In the genomic region with DNA sequence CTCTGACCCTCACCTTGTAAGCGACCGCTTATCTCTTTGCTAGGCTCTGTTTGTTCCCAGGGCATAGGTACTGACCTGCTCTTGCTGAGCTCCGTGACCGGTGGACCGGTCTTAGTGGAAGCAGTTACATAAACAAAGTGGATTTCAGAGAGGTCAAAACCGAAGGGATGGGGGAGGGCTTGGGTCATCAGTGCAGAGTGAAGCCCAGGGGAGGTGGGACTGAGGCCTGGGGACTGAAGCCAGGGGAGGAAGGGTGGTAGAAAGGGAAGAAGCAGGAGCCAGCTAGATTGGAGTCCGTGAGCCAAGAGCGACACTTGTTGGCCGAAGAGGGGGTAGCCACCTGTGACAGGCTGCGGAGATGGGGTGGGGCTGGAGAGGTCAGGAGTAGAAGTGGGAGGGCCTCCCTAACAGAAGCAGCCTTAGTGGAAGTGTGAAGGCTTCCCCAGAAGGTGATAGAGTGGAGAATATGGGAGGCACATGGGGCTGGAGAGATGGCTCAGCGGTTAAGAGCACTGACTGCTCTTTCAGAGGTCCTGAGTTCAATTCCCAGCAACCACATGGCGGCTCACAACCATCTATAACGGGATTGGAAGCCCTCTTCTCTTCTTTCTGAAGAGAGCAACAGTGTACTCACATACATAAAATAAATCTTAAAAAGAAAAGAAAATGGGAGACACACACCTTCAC, we compare ENCODE assay signal across 8 mouse cellular contexts. TPM values are rescaled to one million over a fixed set of nuclear protein-coding genes. Genes with fewer than 3 reads are reported as not detected.
DNase-seq lines count a peak whose midpoint lies in the region; ATAC-seq lines count a peak whose summit lies in the region.

No protein-coding gene starts in this region.

- H3K9ac ChIP-seq in heart, embryonic 12.5 days, result no peak overlapping the region
- 0 out of 2 replicates have a peak overlapping the region, but pooled peaks have one; percentile 2 for H3K9ac ChIP-seq in kidney, embryonic 14.5 days (ENCODE audit: low read depth, low read length)

- no peak overlapping the region for H3K27ac ChIP-seq in heart, embryonic 12.5 days (ENCODE audit: poor library complexity, severe bottlenecking)
- no peak overlapping the region for H3K27ac ChIP-seq in kidney, embryonic 14.5 days (ENCODE audit: low read depth, low read length)

- H3K4me2 ChIP-seq in heart, embryonic 12.5 days, result no peak overlapping the region
- no peak overlapping the region for H3K4me2 ChIP-seq in kidney, embryonic 14.5 days (replicated peaks; ENCODE audit: low read depth, low read length)

- H3K27me3 ChIP-seq in heart, embryonic 12.5 days (replicated peaks), result no peaks in the 10 kb centered on the region
- no peaks in the 10 kb centered on the region for H3K27me3 ChIP-seq in kidney, embryonic 14.5 days (ENCODE audit: control insufficient read depth, insufficient read depth, low read length)

- ATAC-seq in heart, embryonic 12.5 days (ENCODE audit: insufficient number of reproducible peaks, low FRiP score), result peak; percentile 76
- ATAC-seq in kidney, embryonic 14.5 days (ENCODE audit: low FRiP score, low TSS enrichment), result peak; percentile 70

- no peaks in the 10 kb centered on the region for H3K36me3 ChIP-seq in heart, embryonic 12.5 days
- H3K36me3 ChIP-seq in kidney, embryonic 14.5 days (ENCODE audit: control insufficient read depth, insufficient read depth, low read length), result no peaks in the 10 kb centered on the region

- WGBS in heart, embryonic 12.5 days, result 29% methylated on average over 13 of the region's 13 CpGs
- 27% methylated on average over 13 of the region's 13 CpGs for WGBS in kidney, embryonic 14.5 days

- no peaks in the 10 kb centered on the region for H3K9me3 ChIP-seq in heart, embryonic 12.5 days (replicated peaks)
- H3K9me3 ChIP-seq in kidney, embryonic 14.5 days (ENCODE audit: control insufficient read depth, low read length), result no peaks in the 10 kb centered on the region

- no peak overlapping the region for H3K4me3 ChIP-seq in heart, embryonic 12.5 days
- H3K4me3 ChIP-seq in kidney, embryonic 14.5 days (ENCODE audit: low read length), result no peak overlapping the region

- DNase-seq in spleen, adult 18-20 months, result peak; percentile 69
- DNase-seq in spleen, adult 12 weeks (ENCODE audit: low spot score), result no peak
- peak; percentile 88 for DNase-seq in embryo, embryonic 10 days (ENCODE audit: low spot score)
- peak; percentile 80 for DNase-seq in lung, postnatal 25 days (ENCODE audit: low spot score)
- peak; percentile 77 for DNase-seq in spleen, postnatal 36 days (ENCODE audit: low spot score in 2 of 2)
- DNase-seq in layer of hippocampus, adult 11-12 months (ENCODE audit: low spot score), result no peak

- no peaks in the 10 kb centered on the region for H3K4me1 ChIP-seq in heart, embryonic 12.5 days (replicated peaks)
- no peaks in the 10 kb centered on the region for H3K4me1 ChIP-seq in kidney, embryonic 14.5 days (ENCODE audit: control insufficient read depth, insufficient read depth, low read length)

RNA-seq across cellular contexts. Expression of a gene that starts 22.6 kb away (rescaled TPM):
- 25.1 and 27.0 TPM in 2 replicates for polyA plus RNA-seq in heart, embryonic 12.5 days (2016; fragmentation: Nextera tagmentation; extraction: Ambion mirVana)
- polyA plus RNA-seq in kidney, embryonic 14.5 days (2014; fragmentation: Nextera tagmentation; extraction: Ambion mirVana), result 12.6 and 15.6 TPM in 2 replicates

RNA-seq across cellular contexts. Expression of a gene that starts 36.3 kb away (rescaled TPM):
- not detected in 2 replicates for polyA plus RNA-seq in heart, embryonic 12.5 days (2016; fragmentation: Nextera tagmentation; extraction: Ambion mirVana)
- not detected in 2 replicates for polyA plus RNA-seq in kidney, embryonic 14.5 days (2014; fragmentation: Nextera tagmentation; extraction: Ambion mirVana)

RNA-seq across cellular contexts. Expression of a gene that starts 36.4 kb away (rescaled TPM):
- polyA plus RNA-seq in heart, embryonic 12.5 days (2016; fragmentation: Nextera tagmentation; extraction: Ambion mirVana), result 13.8 and 14.9 TPM in 2 replicates
- polyA plus RNA-seq in kidney, embryonic 14.5 days (2014; fragmentation: Nextera tagmentation; extraction: Ambion mirVana), result 11.5 and 18.5 TPM in 2 replicates

RNA-seq across cellular contexts. Expression of a gene that starts 39.0 kb away (rescaled TPM):
- 0.80 and 1.0 TPM in 2 replicates for polyA plus RNA-seq in heart, embryonic 12.5 days (2016; fragmentation: Nextera tagmentation; extraction: Ambion mirVana)
- 0.42 and 0.76 TPM in 2 replicates for polyA plus RNA-seq in kidney, embryonic 14.5 days (2014; fragmentation: Nextera tagmentation; extraction: Ambion mirVana)

Comparison
In these comparisons a context has a peak if more than half of its experiments do, and no peak if none do; other contexts are left out.
1. DNase-seq: peak in spleen, adult 18-20 months (2 of 2), embryo, embryonic 10 days (single experiment), lung, postnatal 25 days (single experiment) and spleen, postnatal 36 days (2 of 2); none in spleen, adult 12 weeks (single experiment) and layer of hippocampus, adult 11-12 months (single experiment).